Mouse (Mus musculus) retina, postnatal 1 day (tissue): ENCODE data around the gene Rad18.

ENCODE experiments used
- DNase-seq: peaks from one replicate; pipeline ENCODE4 v3.0.0-alpha.2; 2012

Rad18 gene

DNA sequence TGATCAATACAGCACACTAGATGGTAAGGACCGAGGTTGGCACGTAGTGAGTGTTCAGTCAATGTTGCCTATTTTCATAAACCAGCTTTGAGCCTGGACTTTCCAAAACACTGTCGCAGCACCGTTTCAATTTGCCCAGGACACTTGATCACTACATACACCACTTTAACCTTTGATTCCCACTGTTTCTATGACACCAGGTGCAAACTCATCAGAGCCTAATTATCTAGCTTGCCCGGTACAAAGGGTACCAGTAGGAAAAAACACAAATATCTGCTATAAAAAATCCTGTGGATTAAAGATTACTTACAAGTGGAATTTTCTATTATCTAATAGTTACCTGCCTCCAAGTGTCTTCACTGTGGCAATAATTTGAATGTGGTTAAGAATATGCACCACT is 64.4 kb downstream of the Rad18 start:
- no peak for DNase-seq

DNA sequence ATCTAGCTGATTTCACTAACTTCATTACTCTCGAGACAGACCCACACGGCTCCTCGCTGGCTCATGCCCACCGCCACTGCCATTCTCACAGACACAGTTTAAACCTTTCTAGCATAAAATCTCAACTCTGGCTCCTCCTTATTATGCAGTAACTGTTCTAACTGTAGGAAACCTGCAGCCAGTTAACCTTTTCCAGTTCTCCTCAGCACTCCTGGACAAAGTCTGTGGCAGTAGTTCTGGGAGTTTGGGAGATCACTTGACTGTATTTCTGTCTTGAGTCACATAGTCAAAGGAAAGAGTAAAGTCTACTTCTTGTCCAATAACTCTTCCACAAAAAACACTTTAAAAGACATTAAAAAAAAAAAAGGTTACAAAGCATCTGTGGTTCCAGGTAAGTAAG is 66.2 kb downstream of the Rad18 start:
- DNase-seq = no peak

DNA sequence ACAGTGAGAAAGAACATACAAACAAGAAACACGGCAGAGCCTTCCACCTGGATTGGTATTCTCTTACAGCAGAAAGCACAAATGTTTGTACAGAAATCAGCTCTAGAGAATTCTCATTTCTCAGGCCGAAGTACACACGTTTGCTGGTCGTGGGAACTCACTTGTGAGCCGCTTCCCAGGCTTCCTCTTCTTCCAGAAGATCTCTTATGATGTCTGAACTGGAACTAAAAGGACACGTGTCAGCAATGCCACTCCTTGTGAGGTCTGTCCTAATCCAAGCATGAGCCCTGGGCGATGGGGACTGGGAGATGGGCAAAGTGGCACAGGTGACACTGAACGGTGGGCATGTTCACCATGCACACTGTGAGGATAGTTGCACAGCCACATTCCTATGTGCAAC is 68.2 kb downstream of the Rad18 start:
- no peak for DNase-seq

DNA sequence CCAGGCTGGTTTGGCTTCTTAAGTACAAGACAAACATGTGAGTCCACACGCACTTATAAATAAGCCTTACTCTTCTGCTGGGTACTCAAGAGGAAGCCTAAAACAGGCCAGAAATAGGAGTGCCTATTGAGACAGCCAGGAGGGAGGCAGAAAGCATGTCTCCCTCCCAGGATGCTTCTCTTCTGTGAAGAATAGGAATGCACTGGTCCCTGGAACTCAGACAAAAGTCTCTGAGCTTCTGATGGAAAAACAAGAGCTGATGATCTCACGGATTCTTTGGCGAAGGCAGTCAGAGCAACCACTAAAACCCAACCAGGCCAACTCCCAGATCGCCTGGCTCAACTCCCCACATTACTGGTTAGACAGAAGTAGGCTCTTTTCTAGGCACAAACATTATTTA is 74.2 kb downstream of the Rad18 start:
- no peak for DNase-seq

DNA sequence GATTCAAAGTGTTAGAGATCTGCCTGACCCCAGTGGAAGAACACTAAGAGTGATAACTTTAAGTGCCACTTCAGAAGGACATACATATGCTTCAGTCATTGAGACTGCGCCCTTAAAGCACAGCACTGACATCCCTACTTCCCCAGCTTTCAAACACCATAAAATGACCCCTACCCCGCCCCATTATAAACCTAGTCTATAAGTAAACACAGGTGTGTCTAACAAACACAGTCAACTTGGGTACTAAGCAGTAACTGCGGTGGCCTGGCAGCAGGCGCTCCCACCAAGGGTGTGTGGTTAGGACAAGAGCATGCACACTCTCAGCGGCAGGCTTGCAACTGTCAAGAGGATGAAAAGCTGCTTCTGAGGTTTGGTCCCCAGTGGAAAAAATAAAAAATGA is 76.5 kb downstream of the Rad18 start:
- DNase-seq = no peak

DNA sequence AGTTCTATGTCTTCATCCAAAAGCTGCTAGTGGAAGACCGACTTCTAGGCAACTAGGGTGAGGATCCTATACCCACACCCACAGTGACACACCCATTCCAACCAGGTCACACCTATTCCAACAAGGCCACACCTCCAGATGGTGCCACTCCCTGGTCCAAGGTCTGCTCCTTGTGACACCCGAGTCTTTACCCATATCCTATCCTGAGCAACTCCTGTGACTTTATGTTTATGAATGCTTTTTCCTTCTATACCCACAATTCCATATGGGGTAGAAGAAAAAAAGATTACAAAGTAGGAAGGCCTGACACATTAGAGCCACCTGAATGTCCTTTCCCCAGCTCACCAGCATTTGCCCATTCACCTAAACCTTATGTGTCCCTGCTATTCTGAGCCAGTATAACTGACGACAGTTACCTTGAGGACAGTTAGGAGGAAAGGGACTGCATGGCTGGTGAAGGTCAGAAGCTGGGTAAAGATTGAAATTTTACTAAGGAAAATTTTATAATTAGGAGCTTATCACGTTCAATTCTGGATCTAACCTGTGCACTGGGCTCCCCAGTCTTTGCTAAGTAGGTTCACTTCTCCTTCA is 78.7 kb downstream of the Rad18 start:
- no peak for DNase-seq

DNA sequence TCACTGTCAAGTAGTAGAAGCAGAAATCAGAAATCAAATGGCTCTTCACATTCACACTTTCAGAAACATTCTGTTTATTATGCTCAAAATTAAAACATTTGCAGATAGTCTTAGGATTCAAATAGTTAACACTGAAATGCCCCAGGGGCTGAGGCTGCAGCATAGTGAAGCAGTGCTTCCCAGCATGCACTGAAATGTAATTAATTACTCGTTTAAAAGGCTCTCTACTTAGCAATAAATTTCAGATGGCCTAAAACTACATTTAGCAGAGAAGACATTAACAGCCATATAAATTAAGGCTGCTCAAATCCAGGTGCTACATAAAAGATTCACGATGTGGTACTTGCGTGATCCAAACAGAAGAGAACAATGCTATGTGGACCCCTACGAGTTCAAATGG is 87.5 kb downstream of the Rad18 start:
- no peak for DNase-seq

DNA sequence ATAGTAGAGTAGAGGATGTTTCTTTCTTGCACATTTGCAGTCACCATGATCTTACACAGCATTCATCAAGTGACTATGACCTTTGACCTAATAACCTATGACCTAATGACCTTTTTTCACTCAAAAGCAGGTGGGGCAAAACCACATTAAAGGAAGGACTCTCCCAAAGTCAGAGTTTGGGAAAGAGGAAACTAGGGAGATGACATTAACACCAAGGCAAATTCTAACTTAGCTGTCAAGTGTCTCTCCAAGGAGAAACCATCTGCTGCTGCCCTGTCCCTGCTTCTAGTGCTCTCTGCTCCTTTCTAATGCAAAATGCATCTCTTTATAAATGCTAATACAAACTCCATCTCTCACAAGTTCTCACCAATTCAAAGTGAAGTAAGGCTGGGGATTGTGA is 92.6 kb downstream of the Rad18 start:
- no peak for DNase-seq

DNA sequence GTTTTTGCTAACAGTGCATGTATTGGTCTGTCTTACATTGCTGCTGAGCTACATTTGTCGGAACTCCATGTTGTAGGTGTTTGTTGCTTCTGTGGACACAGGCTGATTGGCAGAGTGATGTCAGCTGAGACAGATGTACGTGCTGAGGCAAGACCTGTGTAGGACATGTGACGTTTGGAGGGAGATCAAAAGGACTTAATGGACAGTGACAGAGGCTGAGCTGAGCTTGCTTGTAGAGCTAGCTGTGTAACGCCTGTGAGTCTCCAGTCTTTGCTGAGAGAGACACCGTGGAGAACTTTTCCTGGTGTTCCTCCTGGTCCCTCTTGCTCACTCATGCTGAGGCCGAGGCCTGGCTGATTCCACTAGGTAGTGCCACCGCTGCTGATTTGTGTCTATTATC is 101.5 kb downstream of the Rad18 start:
- no peak for DNase-seq

DNA sequence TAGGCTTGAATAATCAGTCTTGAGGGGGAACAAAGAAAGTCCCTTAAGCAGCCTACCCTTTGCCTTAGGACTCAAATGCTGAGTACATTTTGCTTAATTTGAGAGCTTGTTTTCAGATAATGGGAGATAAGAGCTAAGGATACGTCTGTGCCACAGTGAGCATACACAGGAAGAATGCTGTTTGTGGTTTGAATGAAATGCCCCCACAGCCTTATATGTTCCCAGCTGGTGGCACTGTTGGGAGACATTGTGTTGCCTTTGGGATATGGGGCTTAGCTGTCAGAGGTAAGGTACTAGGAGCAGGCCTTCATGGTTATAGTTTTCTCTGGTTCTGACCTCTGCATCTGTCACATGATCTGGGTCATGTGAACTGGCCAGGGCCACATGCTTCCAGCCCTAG is 108.6 kb downstream of the Rad18 start:
- DNase-seq = no peak

DNA sequence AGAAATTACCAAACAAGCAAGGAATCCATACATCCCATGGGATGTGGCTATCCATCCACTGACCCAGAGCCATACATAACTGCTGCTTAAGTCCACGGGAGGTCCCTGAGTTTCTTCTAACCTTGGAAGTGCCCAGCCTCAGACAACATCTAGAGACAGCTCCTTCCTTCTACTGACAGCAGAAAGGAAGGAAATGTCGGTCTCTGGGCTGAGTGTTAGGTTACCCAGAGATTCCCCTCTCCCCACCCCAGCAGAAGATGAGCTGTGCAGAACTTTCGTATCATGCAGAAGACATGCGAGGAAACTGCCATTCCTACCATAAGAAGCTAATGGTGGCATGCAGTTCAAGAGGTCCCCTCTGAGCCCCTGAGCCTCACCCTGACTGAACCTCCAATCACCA is 109.5 kb downstream of the Rad18 start:
- no peak for DNase-seq

DNA sequence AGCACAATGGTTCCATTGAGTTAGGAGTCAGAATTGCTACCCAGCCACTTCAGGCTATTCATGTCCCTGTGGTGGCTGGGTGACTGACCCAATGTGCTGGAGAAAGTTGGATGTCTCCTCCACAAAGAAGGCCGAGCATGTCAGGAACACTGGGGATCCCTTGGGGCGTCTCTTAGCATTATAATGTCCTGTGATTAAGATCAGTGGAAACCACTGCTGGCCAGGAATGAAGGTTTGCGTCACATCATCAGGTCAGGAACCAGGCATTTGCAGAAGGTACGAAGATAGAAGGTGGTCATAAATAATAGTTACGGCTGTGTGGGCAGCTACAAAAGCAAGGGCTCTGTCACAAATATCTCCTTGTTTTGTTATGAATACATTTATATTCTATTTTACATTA is 111.5 kb downstream of the Rad18 start:
- DNase-seq = no peak

DNA sequence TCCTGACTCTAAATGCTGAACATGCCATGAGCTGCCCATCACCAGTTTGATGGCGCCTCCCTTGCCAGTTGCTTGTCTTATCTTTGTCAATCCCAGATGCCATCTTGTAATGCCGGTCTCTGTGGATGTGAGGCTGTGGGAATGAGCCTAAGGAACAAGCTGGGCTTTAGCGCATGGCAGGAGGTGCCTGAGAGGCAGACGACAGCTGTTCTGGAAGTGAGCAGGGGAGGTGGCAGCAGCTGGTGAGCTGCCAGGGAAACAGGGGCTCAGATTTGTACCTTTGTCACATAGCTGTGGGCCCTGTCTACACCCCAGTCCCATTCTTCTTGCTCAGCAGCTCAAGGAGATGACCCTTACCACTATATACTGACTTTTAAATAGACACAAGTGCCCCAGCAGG is 114.5 kb downstream of the Rad18 start:
- peak; percentile 9 for DNase-seq

DNA sequence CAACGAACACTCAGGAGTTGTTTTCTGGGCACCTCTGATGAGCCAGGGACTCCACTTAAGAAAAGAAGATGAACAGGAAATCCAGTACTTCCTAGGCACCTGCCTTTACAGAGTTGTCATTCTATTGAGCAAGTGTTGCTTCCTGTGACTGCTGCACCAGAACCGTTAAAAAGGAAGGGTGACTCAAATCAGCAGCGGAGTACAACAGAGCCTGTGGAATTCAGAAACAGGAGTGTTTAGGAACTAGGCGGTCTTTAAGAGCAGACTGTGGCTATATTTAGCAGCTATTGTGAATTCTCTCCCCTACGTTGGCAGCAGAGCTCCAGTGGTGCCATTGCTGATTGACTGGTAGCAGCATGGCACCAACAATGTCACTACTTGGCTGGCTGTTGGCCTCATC is 119.3 kb downstream of the Rad18 start:
- no peak for DNase-seq

DNA sequence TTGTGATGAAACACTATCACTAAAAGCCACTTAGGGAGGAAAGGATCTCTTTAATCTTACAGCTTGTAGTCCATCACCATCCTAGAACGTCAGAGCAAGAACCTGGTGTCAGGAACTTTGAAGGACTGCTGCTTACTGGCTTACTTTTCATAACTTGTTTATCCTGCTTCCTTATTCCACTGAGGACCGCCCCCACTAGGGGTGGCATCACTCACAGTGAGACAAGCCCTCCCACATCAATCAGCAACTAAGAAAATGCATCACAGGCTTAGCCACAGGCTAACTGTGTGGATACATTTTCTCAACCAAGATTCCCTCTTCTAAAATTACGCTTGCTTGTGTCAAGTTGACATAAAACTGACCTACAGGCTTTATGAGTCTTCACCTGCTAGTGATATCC is 121.9 kb downstream of the Rad18 start:
- DNase-seq = no peak

DNA sequence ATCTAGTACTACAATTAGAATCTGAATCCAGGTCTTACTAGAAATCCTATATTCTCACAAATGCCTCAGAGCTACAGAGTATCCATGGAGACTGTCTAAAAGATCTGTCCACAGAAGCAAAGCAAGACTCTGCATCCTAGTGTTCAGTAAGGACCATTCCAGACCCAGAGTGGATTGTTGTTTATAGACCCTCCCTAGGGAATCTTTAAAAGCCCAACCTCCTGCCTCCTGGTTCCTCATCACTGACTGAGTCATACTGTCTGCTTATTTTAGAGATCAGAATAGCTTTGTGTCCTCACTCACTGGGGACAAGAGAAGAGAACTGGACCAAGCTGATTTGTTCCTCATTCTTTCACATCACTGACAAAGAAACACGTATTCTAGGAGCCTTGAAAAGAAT is 126.1 kb downstream of the Rad18 start:
- DNase-seq = no peak
